Mouse (Mus musculus) lung, postnatal 0 days (tissue): Measurements from ENCODE around the gene Nfatc2. TPM values are rescaled to one million over a fixed set of nuclear protein-coding genes. Genes with fewer than 3 reads are reported as not detected.

Source experiments
- ATAC-seq: fragments of 200-750 bp; cut with Nextera tagmentation; 2 replicates; pipeline ENCODE4 v1.8.0; 2017; ENCODE audit warnings: moderate library complexity
- DNase-seq: peaks from one replicate; pipeline ENCODE4 v3.0.0-alpha.2; 2016; ENCODE audit warnings: low spot score
- H3K27ac ChIP-seq: fragments of 300-500 bp; sonication (generic); 2 replicates; pipeline ENCODE4 v1.5.1; 2014; ENCODE audit warnings: antibody characterized with exemption, mild to moderate bottlenecking, low read length, mixed read lengths
- H3K27me3 ChIP-seq: fragments of 300-500 bp; sonication (generic); replicated peaks from 2 replicates; pipeline ENCODE4 v1.6.1; 2014; ENCODE audit warnings: low read length, mixed read lengths; ENCODE audit not compliant: insufficient read depth
- H3K36me3 ChIP-seq: fragments of 300-500 bp; sonication (generic); 2 replicates; pipeline ENCODE4 v1.6.1; 2014; ENCODE audit warnings: low read length, mixed read lengths; ENCODE audit not compliant: insufficient read depth
- H3K4me1 ChIP-seq: fragments of 300-500 bp; sonication (generic); 2 replicates; pipeline ENCODE4 v1.6.1; 2014; ENCODE audit warnings: antibody characterized with exemption, low read depth, low read length, mixed read lengths; ENCODE audit not compliant: insufficient read depth
- H3K4me2 ChIP-seq: fragments of 300-500 bp; sonication (generic); replicated peaks from 2 replicates; pipeline ENCODE4 v1.6.1; 2014; ENCODE audit warnings: low read depth, mild to moderate bottlenecking, low read length, moderate library complexity, mixed read lengths
- H3K4me3 ChIP-seq: fragments of 300-500 bp; sonication (generic); 2 replicates; pipeline ENCODE4 v1.5.1; 2014; ENCODE audit warnings: low read depth, low read length
- H3K9ac ChIP-seq: fragments of 300-500 bp; sonication (generic); replicated peaks from 2 replicates; pipeline ENCODE4 v1.6.1; 2014; ENCODE audit warnings: low read depth, mild to moderate bottlenecking
- H3K9me3 ChIP-seq: fragments of 300-500 bp; sonication (generic); 2 replicates; pipeline ENCODE4 v1.6.1; 2016; ENCODE audit warnings: low read length, mixed read lengths
- CTCF ChIP-seq: IDR thresholded peaks from 2 replicates; pipeline ENCODE4 v1.5.1; 2016; ENCODE audit warnings: antibody characterized with exemption, mild to moderate bottlenecking
- EP300 ChIP-seq: IDR thresholded peaks from 2 replicates; pipeline ENCODE4 v1.6.1; 2016; ENCODE audit warnings: antibody characterized with exemption, mild to moderate bottlenecking, control low read depth
- WGBS: fragments of 180-500 bp; shearing (Covaris S2); extraction: QIAGEN DNeasy Blood & Tissue Kit; methylation state at CpG from one replicate; pipeline ENCODE4 v1.1.7; 2014; 5-methylcytosine and 5-hydroxymethylcytosine counted together
- polyA plus RNA-seq: library from polyadenylated mRNA; unstranded; fragments of >200 nt; fragmentation: Nextera tagmentation; extraction: Ambion mirVana; gene quantifications from 2 replicates; pipeline ENCODE4 v1.2.1, GENCODE M21; 2015

Nfatc2 gene
- polyA plus RNA-seq, 1 experiment from 2014 or later: 0.72 TPM

DNA sequence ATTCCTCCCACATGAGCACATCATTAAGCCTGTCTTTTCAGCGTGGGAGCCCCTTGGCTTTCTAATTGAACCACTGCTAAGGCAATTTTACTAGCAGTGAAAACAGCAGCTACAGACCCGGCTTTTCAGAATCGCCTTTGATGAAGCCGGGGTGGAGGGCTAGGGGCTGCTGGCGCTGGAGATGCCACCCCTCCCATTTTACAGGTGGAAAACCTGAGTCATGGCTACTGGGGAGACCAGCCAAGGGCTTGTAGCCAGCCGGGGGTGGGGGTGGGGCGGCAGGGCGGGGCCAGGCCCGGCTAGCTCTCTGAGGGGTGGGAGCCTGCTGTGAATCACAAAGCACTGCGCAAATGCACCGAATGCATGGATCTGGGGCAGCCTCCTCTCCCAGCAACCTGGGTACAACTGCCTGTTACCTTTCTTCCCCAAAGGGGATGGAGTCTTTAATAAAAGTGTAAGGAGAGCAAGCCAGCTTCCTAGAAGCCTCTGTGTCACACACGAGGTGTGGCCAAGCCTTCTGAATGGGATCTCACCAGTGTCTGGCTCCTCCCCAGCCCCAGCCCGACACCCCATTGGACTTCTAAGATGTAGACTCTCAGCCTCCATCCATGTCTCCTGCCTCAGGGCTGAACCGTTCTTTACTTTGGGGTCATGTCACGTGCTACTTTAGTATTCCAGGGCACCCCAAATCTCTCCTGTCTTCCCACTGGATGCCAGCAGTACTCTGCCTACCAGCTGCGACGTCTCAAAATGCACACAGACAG is 75.9 kb downstream of the Nfatc2 start:
- Histone ChIP-seq H3K4me3 (no peak overlapping the region), H3K27ac (no peak overlapping the region), H3K9ac (no peak overlapping the region), H3K9me3 (no peaks in the 10 kb centered on the region), H3K4me1 (peaks cover 6% of the 10 kb centered on the region), H3K27me3 (no peaks in the 10 kb centered on the region), H3K36me3 (no peaks in the 10 kb centered on the region), H3K4me2 (peak overlapping the region; percentile 42)
- peak; percentile 19 for DNase-seq
- 18% methylated on average over 17 of the region's 17 CpGs for WGBS
- TF ChIP-seq EP300 (no peak), CTCF (no peak)
- ATAC-seq: peak; percentile 9

DNA sequence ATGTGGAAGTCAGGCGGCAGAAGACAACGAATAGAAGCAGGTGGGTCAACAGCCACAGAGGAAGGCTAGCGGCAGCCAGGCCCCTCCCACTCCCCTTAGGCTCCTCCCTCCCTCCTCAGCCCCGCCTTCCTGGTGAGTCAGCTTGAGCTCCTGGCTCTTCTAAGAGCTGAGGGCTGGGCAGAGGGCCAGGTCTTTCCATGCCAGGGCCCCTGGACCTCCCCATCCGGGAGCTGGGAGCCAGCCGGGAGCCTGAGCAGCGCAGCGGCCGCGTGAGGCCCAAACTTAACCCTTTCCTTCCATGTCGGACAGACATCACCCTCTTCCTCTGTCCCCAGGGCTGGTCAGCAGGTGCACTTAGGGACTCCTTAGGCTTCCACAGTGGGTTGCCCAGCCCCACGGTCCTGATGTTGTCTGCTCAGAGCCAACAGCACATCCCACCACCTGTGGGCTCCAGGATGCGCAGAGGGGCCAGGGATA is 76.5 kb downstream of the Nfatc2 start:
- Histone ChIP-seq H3K9me3 (no peaks in the 10 kb centered on the region), H3K27me3 (no peaks in the 10 kb centered on the region), H3K4me2 (peak overlapping the region; percentile 42), H3K36me3 (no peaks in the 10 kb centered on the region), H3K4me3 (no peak overlapping the region), H3K27ac (no peak overlapping the region), H3K4me1 (peaks cover 6% of the 10 kb centered on the region), H3K9ac (no peak overlapping the region)
- TF ChIP-seq EP300 (no peak), CTCF (no peak)
- ATAC-seq: peak; percentile 98
- 3% methylated on average over 12 of the region's 13 CpGs for WGBS
- DNase-seq: peak; percentile 97

DNA sequence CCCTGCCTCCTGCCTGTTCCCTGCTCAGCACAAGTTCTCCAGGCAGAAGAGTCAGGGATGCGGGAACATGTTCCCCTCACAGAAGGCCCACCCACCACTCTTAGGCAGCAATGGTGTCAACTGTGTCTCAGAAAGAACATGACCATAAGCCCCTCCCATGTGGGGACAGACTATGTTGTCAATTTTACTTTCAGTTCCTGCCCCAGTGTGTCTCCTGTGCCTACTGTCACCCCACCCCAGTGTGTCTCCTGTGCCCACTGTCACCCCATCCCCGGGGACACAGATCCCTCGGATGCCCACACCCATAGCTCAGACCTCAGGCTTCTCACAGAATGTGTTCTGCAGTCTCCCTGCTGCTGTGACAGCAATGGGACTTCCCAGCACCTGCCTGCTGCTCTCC is 79.2 kb downstream of the Nfatc2 start:
- Histone ChIP-seq H3K4me1 (peaks cover 6% of the 10 kb centered on the region), H3K4me3 (no peak overlapping the region), H3K9ac (no peak overlapping the region), H3K36me3 (no peaks in the 10 kb centered on the region), H3K27ac (no peak overlapping the region), H3K4me2 (no peak overlapping the region), H3K9me3 (no peaks in the 10 kb centered on the region), H3K27me3 (no peaks in the 10 kb centered on the region)
- WGBS: 71% methylated on average over 3 of the region's 3 CpGs
- no peak for TF ChIP-seq CTCF
- TF ChIP-seq EP300: no peak
- ATAC-seq (no peak), DNase-seq (no peak)

DNA sequence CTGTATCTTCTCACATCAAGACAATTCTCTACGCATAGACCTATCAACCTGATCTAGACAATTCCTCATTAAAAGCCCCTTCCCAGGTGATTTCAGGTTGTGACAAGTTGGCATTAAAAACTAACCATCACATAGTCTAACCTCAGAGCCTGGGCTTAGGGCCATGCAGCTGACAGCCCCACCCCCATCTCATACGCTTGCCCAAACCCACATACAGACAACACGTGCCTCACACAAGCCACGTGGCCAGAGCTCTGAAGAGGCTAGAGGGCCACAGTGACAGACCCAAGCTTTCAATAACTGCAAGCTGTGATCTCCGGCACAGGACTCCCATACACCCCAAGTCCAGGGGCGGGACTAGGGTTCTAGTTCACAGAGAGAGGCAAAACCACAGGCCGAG is 80.7 kb downstream of the Nfatc2 start:
- H3K36me3 ChIP-seq: no peaks in the 10 kb centered on the region
- no peaks in the 10 kb centered on the region for H3K27me3 ChIP-seq
- peaks cover 6% of the 10 kb centered on the region for H3K4me1 ChIP-seq
- H3K27ac ChIP-seq: no peak overlapping the region
- ATAC-seq: no peak
- H3K9me3 ChIP-seq: no peaks in the 10 kb centered on the region
- TF ChIP-seq EP300 (no peak), CTCF (no peak)
- H3K9ac ChIP-seq: no peak overlapping the region
- H3K4me3 ChIP-seq: no peak overlapping the region
- no peak overlapping the region for H3K4me2 ChIP-seq
- no peak for DNase-seq
- WGBS: 90% methylated on average over 7 of the region's 7 CpGs

DNA sequence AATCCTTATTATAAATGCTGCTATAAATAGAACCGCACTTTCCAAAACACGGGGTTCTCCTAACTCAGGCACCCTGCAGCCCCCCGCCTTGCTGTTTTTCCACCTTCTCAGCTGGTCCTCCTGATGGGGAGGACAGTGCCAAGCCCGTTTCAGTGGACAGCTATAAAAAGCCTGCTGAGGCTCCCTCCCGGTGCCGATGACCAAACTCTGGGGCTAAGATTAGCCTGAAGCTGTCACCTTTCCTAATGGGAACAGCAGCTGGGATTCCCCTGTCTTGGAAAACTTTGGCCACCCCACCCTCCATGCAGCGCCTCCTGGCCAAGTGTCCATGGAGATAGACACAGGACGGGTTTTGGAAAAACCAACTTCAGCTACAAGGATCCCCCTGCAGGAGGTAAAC is 81.9 kb downstream of the Nfatc2 start:
- Histone ChIP-seq H3K9ac (no peak overlapping the region), H3K36me3 (no peaks in the 10 kb centered on the region), H3K27ac (no peak overlapping the region), H3K27me3 (no peaks in the 10 kb centered on the region), H3K4me2 (no peak overlapping the region), H3K4me1 (no peaks in the 10 kb centered on the region), H3K4me3 (no peak overlapping the region), H3K9me3 (no peaks in the 10 kb centered on the region)
- DNase-seq: no peak
- WGBS: 76% methylated on average over 8 of the region's 8 CpGs
- ATAC-seq: no peak
- TF ChIP-seq EP300 (no peak), CTCF (no peak)

DNA sequence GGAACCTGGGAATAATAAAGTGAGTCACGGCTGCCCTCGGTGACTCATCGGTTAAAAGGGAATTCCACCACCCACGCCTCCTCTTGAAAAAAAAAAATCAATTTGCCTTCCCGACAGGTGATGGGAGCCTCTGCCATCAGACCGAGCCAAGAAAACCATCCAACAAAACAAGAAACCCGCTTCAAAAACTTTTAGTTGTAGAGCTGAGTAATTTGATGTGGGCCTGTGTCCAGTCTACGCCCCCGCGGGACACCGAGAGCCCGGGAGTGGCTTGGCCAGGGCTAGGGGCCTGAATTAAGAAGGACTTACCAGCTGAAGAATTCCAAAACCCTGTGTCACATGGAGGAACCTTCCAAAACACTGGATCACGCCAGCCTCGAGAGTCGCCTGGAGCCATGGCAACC is 83.2 kb downstream of the Nfatc2 start:
- peak; percentile 40 for ATAC-seq
- WGBS: 60% methylated on average over 15 of the region's 15 CpGs
- Histone ChIP-seq H3K27me3 (no peaks in the 10 kb centered on the region), H3K9ac (no peak overlapping the region), H3K27ac (no peak overlapping the region), H3K36me3 (no peaks in the 10 kb centered on the region), H3K4me1 (no peaks in the 10 kb centered on the region), H3K4me2 (no peak overlapping the region), H3K4me3 (no peak overlapping the region), H3K9me3 (no peaks in the 10 kb centered on the region)
- no peak for TF ChIP-seq EP300
- DNase-seq: peak; percentile 31
